Mouse (Mus musculus) bone marrow macrophage, adult 2 months (primary cell): ENCODE results near the gene Irf8.

Experiments used
- CTCF ChIP-seq: IDR thresholded peaks from 2 replicates; pipeline ENCODE4 v1.5.1; 2012; ENCODE audit warnings: low read depth, mild to moderate bottlenecking, low read length, moderate library complexity
- POLR2A ChIP-seq: IDR thresholded peaks from 2 replicates; pipeline ENCODE4 v1.6.1; 2012; ENCODE audit warnings: mild to moderate bottlenecking, low read depth, low read length, borderline replicate concordance

DNA sequence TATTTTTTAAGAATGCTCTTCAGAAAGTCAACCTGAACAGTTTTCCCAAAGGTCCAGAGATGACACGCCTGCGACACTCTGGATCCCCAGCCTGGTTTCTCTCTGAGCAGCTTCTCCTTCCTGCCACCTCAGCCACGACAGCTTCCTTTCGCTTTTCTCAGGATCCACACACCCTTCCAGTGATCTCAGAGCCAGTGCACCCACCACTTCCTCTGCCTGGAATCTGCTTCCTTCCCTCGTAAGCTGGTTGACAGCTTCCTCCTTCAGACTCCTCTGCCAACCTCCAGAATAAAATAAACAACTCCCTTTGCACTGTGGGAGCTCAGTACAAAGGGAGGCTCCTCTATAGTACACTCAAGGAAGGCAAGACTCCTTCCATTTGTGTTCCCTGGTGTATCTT, 27.1 kb downstream of the Irf8 start:
- TF ChIP-seq CTCF (no peak), POLR2A (no peak)
